Mouse (Mus musculus): ENCODE measurements at regions not wholly inside any gene's neighbourhood (a gene's known extent, or its start where the extent isn't known, plus 50 kb on each side); places are given as distances from the start of the nearest gene placed in this dataset.

DNA sequence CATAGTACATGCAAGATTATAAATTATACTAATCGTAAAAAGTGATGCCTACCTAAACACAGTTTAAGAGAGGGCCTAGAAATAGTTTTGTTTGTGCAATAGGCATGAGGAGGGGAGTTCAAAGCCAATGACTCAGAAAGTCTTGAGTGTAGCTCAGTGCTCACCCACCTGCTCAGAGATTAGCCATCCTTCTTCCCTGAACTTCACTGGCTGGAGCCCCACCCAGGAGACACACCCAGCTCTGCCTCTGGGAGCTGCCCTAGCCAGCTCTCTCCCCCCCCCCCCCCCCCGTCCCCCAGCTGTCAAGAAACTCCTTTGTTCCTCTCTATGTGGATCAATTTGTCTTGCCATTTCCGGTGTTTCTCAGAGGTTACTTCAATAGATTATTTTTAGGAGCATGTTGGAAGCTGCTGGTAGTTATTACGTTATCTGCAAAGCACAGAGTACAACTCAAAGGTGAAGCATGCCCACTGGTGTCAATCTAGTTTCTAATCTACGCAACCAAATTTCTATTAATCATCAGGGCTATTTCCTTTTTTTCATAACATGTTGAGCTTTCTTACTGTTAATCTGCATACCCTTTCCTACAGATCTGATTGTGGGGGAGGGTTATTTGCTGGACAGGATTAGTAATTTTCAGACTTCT, 68.3 kb upstream of the Nrip1 start:
- no peak for TF ChIP-seq TCF12 (IDR thresholded peaks at IDR 0.05; ENCODE audit: insufficient read depth, poor library complexity, severe bottlenecking)
- peak in 2 of 3 experiments; percentile 1 to 27 for TF ChIP-seq MYOG (IDR thresholded peaks at IDR 0.05; ENCODE audit: control insufficient read depth in 1 of 3, insufficient read depth in 1 of 3, insufficient read length in 2 of 3, low read depth in 2 of 3)
- TF ChIP-seq POLR2A (IDR thresholded peaks at IDR 0.05; ENCODE audit: insufficient read length, low read depth): no peak
- TF ChIP-seq E2F4 (IDR thresholded peaks at IDR 0.05; ENCODE audit: insufficient read depth): no peak
- no peak for TF ChIP-seq USF1 (IDR thresholded peaks at IDR 0.05; ENCODE audit: low read depth)
- TF ChIP-seq MYOD1 (IDR thresholded peaks at IDR 0.05; ENCODE audit: control insufficient read depth in 1 of 3, insufficient read length in 2 of 3, low read depth in 2 of 3): peak in 1 of 3 experiments; percentile 56
- TF ChIP-seq MAX (IDR thresholded peaks at IDR 0.05; ENCODE audit: low read depth): no peak
- TF ChIP-seq POLR2AphosphoS2 (IDR thresholded peaks at IDR 0.05; ENCODE audit: insufficient read length, low read depth): no peak
- no peak for TF ChIP-seq TCF3 (IDR thresholded peaks at IDR 0.05; ENCODE audit: insufficient read length, low read depth)
- TF ChIP-seq CEBPB (IDR thresholded peaks at IDR 0.05; ENCODE audit: insufficient read depth, poor library complexity, severe bottlenecking): 0 out of 2 replicates have a peak, but pooled peaks have one; percentile 25
- TF ChIP-seq REST (IDR thresholded peaks at IDR 0.05; ENCODE audit: insufficient read depth, insufficient read length): no peak

Data from myocyte (in vitro differentiated cells).